Mouse (Mus musculus): ENCODE measurements at regions not wholly inside any gene's neighbourhood (a gene's known extent, or its start where the extent isn't known, plus 50 kb on each side); places are given as distances from the start of the nearest gene placed in this dataset.

DNA sequence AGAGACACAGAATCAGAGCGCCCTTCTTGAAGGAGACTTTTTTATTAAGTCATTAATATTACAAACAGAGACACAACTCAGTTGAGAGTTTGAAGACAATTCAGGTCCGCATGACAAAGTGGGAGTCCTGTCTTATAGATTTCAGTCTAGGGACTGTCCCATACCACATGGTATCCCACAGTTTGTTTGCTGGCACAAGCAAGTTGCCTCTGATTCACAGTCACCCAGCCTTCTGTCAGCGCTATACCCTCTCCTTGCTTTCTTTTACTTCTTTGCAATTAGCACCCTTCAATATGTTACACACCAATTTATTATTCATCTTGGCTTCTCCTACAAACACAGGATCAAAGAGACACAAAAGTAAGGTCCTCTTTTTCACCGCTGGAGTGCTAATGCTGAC lies 337.9 kb upstream of the Hs6st1 start:
- TF ChIP-seq HCFC1 (IDR thresholded peaks at IDR 0.05; ENCODE audit: borderline replicate concordance, insufficient read depth, low read length) (no peak), ZC3H11A (IDR thresholded peaks at IDR 0.05; ENCODE audit: borderline replicate concordance, low read depth, low read length) (no peak), CHD2 (IDR thresholded peaks at IDR 0.05; ENCODE audit: low read depth, low read length) (no peak), MAFK (IDR thresholded peaks at IDR 0.05; ENCODE audit: insufficient read depth, low read depth, low read length) (no peak)
